Mouse (Mus musculus): Measurements from ENCODE around the gene Scg3.
"Not testable (repeated sequence)": the region's sequence is repeated elsewhere in the genome, so short reads cannot be mapped to it uniquely, and the experiment has no call there.

DNA sequence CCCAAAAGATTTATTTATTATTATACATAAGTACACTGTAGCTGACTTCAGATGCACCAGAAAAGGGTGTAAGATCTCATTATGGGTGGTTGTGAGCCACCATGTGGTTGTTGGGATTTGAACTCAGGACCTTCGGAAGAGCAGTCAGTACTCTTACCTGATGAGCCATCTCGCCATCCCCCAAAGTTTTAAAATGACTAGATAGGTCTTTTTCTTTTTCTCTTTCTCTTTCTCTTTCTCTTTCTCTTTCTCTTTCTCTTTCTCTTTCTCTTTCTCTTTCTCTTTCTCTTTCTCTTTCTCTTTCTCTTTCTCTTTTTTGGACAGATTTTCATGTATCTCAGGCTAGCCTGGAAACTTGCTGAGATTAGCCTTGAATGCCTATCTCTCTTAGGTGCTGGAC lies 64.1 kb downstream of the Scg3 start:
- not testable (repeated sequence) for TF ChIP-seq POLR2A (IDR thresholded peaks at IDR 0.05; ENCODE audit: borderline replicate concordance, extremely low read depth, insufficient read depth, insufficient read length, poor library complexity, severe bottlenecking); CTCF (IDR thresholded peaks at IDR 0.05; ENCODE audit: borderline replicate concordance, extremely low read depth, insufficient read depth, insufficient read length)
